Mouse (Mus musculus): ENCODE results near the gene Mgat5. TPM values are rescaled to one million over a fixed set of nuclear protein-coding genes. Genes with fewer than 3 reads are reported as not detected.

Mgat5 gene
- polyA plus RNA-seq, 1 experiment from 2014 or later = 5.5 TPM

DNA sequence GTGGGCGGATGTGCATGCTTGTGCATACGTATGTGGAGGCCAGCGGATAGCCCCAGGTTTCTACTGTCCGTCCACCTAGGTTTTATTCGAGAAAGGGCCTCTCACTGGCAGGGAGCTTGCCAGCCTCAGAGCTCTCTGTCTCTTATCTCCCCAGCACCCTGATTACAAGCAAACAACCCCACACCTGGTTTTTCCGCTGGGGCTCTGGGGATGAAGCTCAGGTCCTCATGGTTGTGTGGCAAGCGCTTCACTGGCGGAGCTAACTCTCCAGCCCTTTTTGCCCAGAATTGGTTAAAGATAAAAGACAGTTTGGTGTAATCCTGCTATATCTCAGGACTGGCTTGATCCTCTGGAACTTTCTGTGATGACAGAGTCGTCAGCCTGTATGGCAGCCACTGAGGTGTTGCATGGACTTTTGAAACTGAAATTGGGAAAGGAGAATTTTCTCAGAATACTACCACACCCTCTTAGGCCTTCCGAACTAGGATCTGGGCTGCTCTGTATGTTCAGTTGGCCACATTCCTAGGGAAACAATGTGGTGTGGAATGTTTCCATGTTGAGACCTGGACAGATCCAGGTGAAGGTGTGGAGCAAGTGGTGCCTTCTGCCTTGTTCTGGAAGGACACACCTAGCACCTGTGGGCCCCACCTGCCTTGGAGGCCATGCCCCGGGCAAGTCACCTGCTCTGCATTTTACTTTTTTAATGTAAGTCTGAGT is 39.4 kb downstream of the Mgat5 start:
- H3K27ac ChIP-seq = no peak overlapping the region
- H3K36me3 ChIP-seq (replicated peaks) = no peaks in the 10 kb centered on the region
- no peak overlapping the region for H3K4me3 ChIP-seq
- H3K9me3 ChIP-seq = no peaks in the 10 kb centered on the region
- no peaks in the 10 kb centered on the region for H3K27me3 ChIP-seq (ENCODE audit: poor library complexity, severe bottlenecking)
- H3K4me1 ChIP-seq = peaks cover 16% of the 10 kb centered on the region
- 90% methylated on average over 11 of the region's 11 CpGs for WGBS
- DNase-seq (ENCODE audit: extremely low spot score, low spot score) = no peak

- WGBS = 92% methylated on average over 6 of the region's 6 CpGs
- Histone ChIP-seq H3K36me3 (replicated peaks) (no peaks in the 10 kb centered on the region), H3K4me3 (no peak overlapping the region), H3K4me1 (0 out of 2 replicates have a peak, but pooled peaks cover 4% of the 10 kb centered on the region), H3K27me3 (ENCODE audit: poor library complexity, severe bottlenecking) (no peaks in the 10 kb centered on the region), H3K27ac (no peak overlapping the region), H3K9me3 (no peaks in the 10 kb centered on the region)
- no peak for DNase-seq (ENCODE audit: extremely low spot score, low spot score)
Measured at GRCm38 (mm10) chr1:127246158-127246557, 41.3 kb downstream of the Mgat5 start.

GRCm38 (mm10) chr1:127248433-127248832 is 43.6 kb downstream of the Mgat5 start:
- Histone ChIP-seq H3K27me3 (ENCODE audit: poor library complexity, severe bottlenecking) (no peaks in the 10 kb centered on the region), H3K4me3 (no peak overlapping the region), H3K36me3 (replicated peaks) (peaks cover 9% of the 10 kb centered on the region), H3K4me1 (no peaks in the 10 kb centered on the region), H3K9me3 (no peaks in the 10 kb centered on the region), H3K27ac (no peak overlapping the region)
- 90% methylated on average over 1 of the region's 1 CpGs for WGBS
- DNase-seq (ENCODE audit: extremely low spot score, low spot score) = no peak

GRCm38 (mm10) chr1:127249621-127250020 is 44.8 kb downstream of the Mgat5 start:
- no peaks in the 10 kb centered on the region for H3K27me3 ChIP-seq (ENCODE audit: poor library complexity, severe bottlenecking)
- peaks cover 9% of the 10 kb centered on the region for H3K36me3 ChIP-seq (replicated peaks)
- H3K4me3 ChIP-seq = no peak overlapping the region
- no peaks in the 10 kb centered on the region for H3K4me1 ChIP-seq
- H3K27ac ChIP-seq = no peak overlapping the region
- DNase-seq (ENCODE audit: extremely low spot score, low spot score) = no peak
- no peaks in the 10 kb centered on the region for H3K9me3 ChIP-seq

- Histone ChIP-seq H3K36me3 (replicated peaks) (peaks cover 15% of the 10 kb centered on the region), H3K4me3 (no peak overlapping the region), H3K27ac (no peak overlapping the region), H3K9me3 (no peaks in the 10 kb centered on the region), H3K27me3 (ENCODE audit: poor library complexity, severe bottlenecking) (no peaks in the 10 kb centered on the region), H3K4me1 (no peaks in the 10 kb centered on the region)
- DNase-seq (ENCODE audit: extremely low spot score, low spot score) = no peak
Measured at GRCm38 (mm10) chr1:127250313-127250712, 45.5 kb downstream of the Mgat5 start.

DNA sequence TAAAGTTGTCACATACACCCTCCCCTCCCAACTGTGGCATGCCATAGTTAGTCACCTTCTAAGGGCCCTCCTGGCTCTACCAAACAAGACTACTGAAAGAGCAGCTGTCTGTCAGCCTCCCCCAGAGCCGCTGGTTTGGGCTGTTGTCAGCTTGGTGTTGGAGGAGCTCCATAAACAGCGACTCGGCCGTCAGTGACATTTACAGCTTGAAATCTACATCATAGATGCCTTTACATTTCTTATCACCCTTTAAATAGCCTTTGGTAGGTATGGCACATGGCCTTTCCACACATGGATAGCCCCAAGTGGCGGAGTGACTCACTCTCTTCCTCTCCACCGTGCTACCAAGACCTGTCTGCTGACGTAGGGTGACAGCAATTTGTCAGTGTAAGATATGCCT is 46.9 kb downstream of the Mgat5 start:
- H3K9me3 ChIP-seq = no peaks in the 10 kb centered on the region
- H3K27ac ChIP-seq = no peak overlapping the region
- WGBS = 94% methylated on average over 7 of the region's 7 CpGs
- H3K4me3 ChIP-seq = no peak overlapping the region
- H3K36me3 ChIP-seq (replicated peaks) = peaks cover 26% of the 10 kb centered on the region
- H3K4me1 ChIP-seq = no peaks in the 10 kb centered on the region
- no peaks in the 10 kb centered on the region for H3K27me3 ChIP-seq (ENCODE audit: poor library complexity, severe bottlenecking)
- DNase-seq (ENCODE audit: extremely low spot score, low spot score) = no peak

DNA sequence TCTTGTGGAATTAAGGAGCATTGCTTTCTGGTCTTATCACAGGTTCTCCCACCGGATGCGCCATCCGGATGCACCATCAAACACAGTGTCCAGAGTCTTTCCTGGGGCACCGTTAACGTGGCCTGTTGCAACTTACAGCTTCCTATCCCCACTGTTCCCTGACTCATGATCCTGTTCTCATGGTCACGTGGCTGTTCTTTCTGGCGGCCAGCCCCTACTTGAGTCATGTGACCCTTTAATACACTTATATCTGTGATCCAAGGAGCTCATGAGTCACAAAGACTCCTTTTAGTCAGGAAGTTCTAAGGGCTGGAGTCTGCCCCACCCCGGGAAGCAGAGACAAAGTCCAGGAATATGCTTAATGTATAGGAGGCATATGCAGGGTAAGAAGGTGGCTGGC is 52.2 kb downstream of the Mgat5 start:
- WGBS = 90% methylated on average over 8 of the region's 8 CpGs
- peaks cover 22% of the 10 kb centered on the region for H3K4me1 ChIP-seq
- peaks cover 20% of the 10 kb centered on the region for H3K36me3 ChIP-seq (replicated peaks)
- no peak overlapping the region for H3K27ac ChIP-seq
- H3K9me3 ChIP-seq = no peaks in the 10 kb centered on the region
- no peak overlapping the region for H3K4me3 ChIP-seq
- no peaks in the 10 kb centered on the region for H3K27me3 ChIP-seq (ENCODE audit: poor library complexity, severe bottlenecking)
- DNase-seq (ENCODE audit: extremely low spot score, low spot score) = no peak

DNA sequence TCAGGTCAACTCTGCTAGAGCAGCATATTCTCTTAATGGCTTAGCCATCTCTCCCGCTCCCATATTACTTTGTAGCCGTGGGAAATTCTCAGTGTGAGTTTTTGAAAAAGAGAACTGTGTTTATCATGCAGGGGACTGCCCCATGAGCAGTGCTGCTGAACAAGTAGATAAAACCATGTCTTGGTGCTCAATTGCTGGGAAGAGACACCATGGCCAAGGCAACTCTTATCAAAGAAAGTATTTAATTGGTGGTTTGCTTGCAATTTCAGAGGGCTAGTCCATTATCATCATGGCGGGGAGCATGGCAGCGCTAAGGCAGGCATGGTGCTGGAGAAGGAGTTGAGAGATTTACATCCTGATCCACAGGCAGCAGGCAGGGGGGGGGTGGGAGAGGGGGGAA is 54.9 kb downstream of the Mgat5 start:
- H3K27ac ChIP-seq = no peak overlapping the region
- no peak for DNase-seq (ENCODE audit: extremely low spot score, low spot score)
- no peak overlapping the region for H3K4me3 ChIP-seq
- no peaks in the 10 kb centered on the region for H3K9me3 ChIP-seq
- WGBS = 88% methylated on average over 4 of the region's 4 CpGs
- peaks cover 29% of the 10 kb centered on the region for H3K4me1 ChIP-seq
- peaks cover 20% of the 10 kb centered on the region for H3K36me3 ChIP-seq (replicated peaks)
- no peaks in the 10 kb centered on the region for H3K27me3 ChIP-seq (ENCODE audit: poor library complexity, severe bottlenecking)

GRCm38 (mm10) chr1:127260969-127261368 is 56.2 kb downstream of the Mgat5 start:
- H3K27me3 ChIP-seq (ENCODE audit: poor library complexity, severe bottlenecking) = no peaks in the 10 kb centered on the region
- no peak overlapping the region for H3K4me3 ChIP-seq
- H3K9me3 ChIP-seq = no peaks in the 10 kb centered on the region
- peak overlapping the region; percentile 51; the same call in 1 of the 2 replicates for H3K27ac ChIP-seq
- peaks cover 7% of the 10 kb centered on the region; the same call in 1 of the 2 replicates for H3K36me3 ChIP-seq (replicated peaks)
- H3K4me1 ChIP-seq = peaks cover 29% of the 10 kb centered on the region
- DNase-seq (ENCODE audit: extremely low spot score, low spot score) = no peak
- 51% methylated on average over 6 of the region's 6 CpGs for WGBS

- 83% methylated on average over 13 of the region's 13 CpGs for whole genome bisulfite sequencing
- Histone ChIP-seq H3K4me3 (no peak overlapping the region), H3K27ac (peak overlapping the region; percentile 26; the same call in 1 of the 2 replicates), H3K36me3 (replicated peaks) (no peaks in the 10 kb centered on the region), H3K4me1 (peaks cover 29% of the 10 kb centered on the region), H3K9me3 (no peaks in the 10 kb centered on the region), H3K27me3 (ENCODE audit: poor library complexity, severe bottlenecking) (no peaks in the 10 kb centered on the region)
- DNase-seq (ENCODE audit: extremely low spot score, low spot score) = no peak
Measured at GRCm38 (mm10) chr1:127262170-127262837, 57.5 kb downstream of the Mgat5 start.

- 93% methylated on average over 5 of the region's 5 CpGs for WGBS
- no peak for DNase-seq (ENCODE audit: extremely low spot score, low spot score)
- no peaks in the 10 kb centered on the region for H3K27me3 ChIP-seq (ENCODE audit: poor library complexity, severe bottlenecking)
Measured at GRCm38 (mm10) chr1:127267985-127268384, 63.2 kb downstream of the Mgat5 start.

GRCm38 (mm10) chr1:127269343-127269742 is 64.5 kb downstream of the Mgat5 start:
- no peak for DNase-seq (ENCODE audit: extremely low spot score, low spot score)
- Histone ChIP-seq H3K27ac (no peak overlapping the region), H3K27me3 (ENCODE audit: poor library complexity, severe bottlenecking) (no peaks in the 10 kb centered on the region), H3K4me1 (no peaks in the 10 kb centered on the region), H3K36me3 (replicated peaks) (peaks cover 15% of the 10 kb centered on the region), H3K9me3 (no peaks in the 10 kb centered on the region), H3K4me3 (no peak overlapping the region)
- WGBS = 80% methylated on average over 3 of the region's 3 CpGs

More at GRCm38 (mm10) chr1:127267985-127268384, 63.2 kb downstream of the Mgat5 start:
- H3K27ac ChIP-seq = no peak overlapping the region
- no peaks in the 10 kb centered on the region for H3K4me1 ChIP-seq
- H3K9me3 ChIP-seq = no peaks in the 10 kb centered on the region
- 0 out of 2 replicates have a peak, but pooled peaks cover 4% of the 10 kb centered on the region for H3K36me3 ChIP-seq (replicated peaks)
- H3K4me3 ChIP-seq = no peak overlapping the region

- H3K4me3 ChIP-seq = no peak overlapping the region
- H3K36me3 ChIP-seq (replicated peaks) = peaks cover 15% of the 10 kb centered on the region
- no peaks in the 10 kb centered on the region for H3K27me3 ChIP-seq (ENCODE audit: poor library complexity, severe bottlenecking)
- 91% methylated on average over 13 of the region's 13 CpGs for WGBS
- H3K27ac ChIP-seq = no peak overlapping the region
- H3K4me1 ChIP-seq = no peaks in the 10 kb centered on the region
- DNase-seq (ENCODE audit: extremely low spot score, low spot score) = no peak
- H3K9me3 ChIP-seq = no peaks in the 10 kb centered on the region
Measured at GRCm38 (mm10) chr1:127270273-127271020, 65.6 kb downstream of the Mgat5 start.
